Mouse (Mus musculus) layer of hippocampus, adult 8-10 months (tissue): Measurements from ENCODE around the gene Nsd1. TPM values are rescaled to one million over a fixed set of nuclear protein-coding genes. Genes with fewer than 3 reads are reported as not detected.
A peak's percentile ranks its signal among the peaks of the same experiment; 100 is the strongest.
"Not testable (repeated sequence)": the region's sequence is repeated elsewhere in the genome, so short reads cannot be mapped to it uniquely, and the experiment has no call there.

Source experiments
- DNase-seq, 2 experiments: peaks; one replicate each; pipeline ENCODE4 v3.0.0; 2022; ENCODE audit warnings: low spot score in 2 of 2
- total RNA-seq, 4 experiments: library from RNA; stranded (reverse); gene quantifications; 2 replicates each; pipeline ENCODE4 v1.2.4; 2022

Nsd1 gene
- 100 to 1,000 TPM; 107 to 141 (median 129) TPM for total RNA-seq

- DNase-seq = no peak
Measured at GRCm38 (mm10) chr13:55209649-55210192, at the start of gene Nsd1. TSS of gene Nsd1 (plus strand) at chr13:55209782.

- DNase-seq = no peak
Measured at GRCm38 (mm10) chr13:55162365-55162764, 47.2 kb upstream of the Nsd1 start.

GRCm38 (mm10) chr13:55163553-55163952 lies 46.0 kb upstream of the Nsd1 start:
- DNase-seq = no peak

GRCm38 (mm10) chr13:55165831-55166339 lies 43.7 kb upstream of the Nsd1 start:
- no peak for DNase-seq

- DNase-seq = no peak
Measured at GRCm38 (mm10) chr13:55166806-55167725, 42.5 kb upstream of the Nsd1 start.

GRCm38 (mm10) chr13:55167798-55168197 lies 41.8 kb upstream of the Nsd1 start:
- DNase-seq = no peak

- DNase-seq = no peak
Measured at GRCm38 (mm10) chr13:55168255-55168654, 41.3 kb upstream of the Nsd1 start.

- DNase-seq = peak in 1 of 2 experiments; percentile 50
Measured at GRCm38 (mm10) chr13:55168958-55169369, 40.6 kb upstream of the Nsd1 start.

GRCm38 (mm10) chr13:55171517-55172335 lies 37.9 kb upstream of the Nsd1 start:
- peak; percentile 55 to 66 for DNase-seq

- no peak for DNase-seq
Measured at GRCm38 (mm10) chr13:55172336-55172770, 37.2 kb upstream of the Nsd1 start.

- no peak for DNase-seq
Measured at GRCm38 (mm10) chr13:55174347-55174746, 35.2 kb upstream of the Nsd1 start.

- DNase-seq = no peak
Measured at GRCm38 (mm10) chr13:55176265-55176664, 33.3 kb upstream of the Nsd1 start.

GRCm38 (mm10) chr13:55177903-55178496 lies 31.6 kb upstream of the Nsd1 start:
- DNase-seq = no peak

GRCm38 (mm10) chr13:55178556-55178955 lies 31.0 kb upstream of the Nsd1 start:
- peak; percentile 58 to 85 for DNase-seq

- DNase-seq = no peak
Measured at GRCm38 (mm10) chr13:55179591-55179990, 30.0 kb upstream of the Nsd1 start.

- DNase-seq = no peak
Measured at GRCm38 (mm10) chr13:55181786-55182172, 27.8 kb upstream of the Nsd1 start.

- peak; percentile 50 to 55 for DNase-seq
Measured at GRCm38 (mm10) chr13:55182173-55182894, 27.2 kb upstream of the Nsd1 start.

- DNase-seq = no peak
Measured at GRCm38 (mm10) chr13:55183382-55183781, 26.2 kb upstream of the Nsd1 start.

- not testable (repeated sequence) for DNase-seq
Measured at GRCm38 (mm10) chr13:55187062-55187461, 22.5 kb upstream of the Nsd1 start.

- no peak for DNase-seq
Measured at GRCm38 (mm10) chr13:55189531-55190107, 20.0 kb upstream of the Nsd1 start.
